10 mouse cellular contexts compared by ENCODE assay signal in genomic region chr1:172307936-172308335, GRCm38 (mm10). TPM values are rescaled to one million over a fixed set of nuclear protein-coding genes. Genes with fewer than 3 reads are reported as not detected.
A peak's percentile ranks its signal among the peaks of the same experiment; 100 is the strongest.
DNase-seq lines count a peak whose midpoint lies in the region; ATAC-seq and TF ChIP-seq lines count a peak whose summit lies in the region.
"Had no signal": no experiment of that assay in that cellular context is flagged by ENCODE, and none has a peak within 500 bp of the region (broad histone marks: within the 10 kb centered on the region; RNA-seq: fewer than 3 reads in every experiment).

No protein-coding gene starts in this region.

- H3K9me3 ChIP-seq in kidney, postnatal 0 days (replicated peaks; ENCODE audit: low read length), result no peaks in the 10 kb centered on the region
- no peaks in the 10 kb centered on the region for H3K9me3 ChIP-seq in embryonic facial prominence, embryonic 14.5 days (ENCODE audit: control insufficient read depth, low read length)
- H3K9me3 ChIP-seq in intestine, embryonic 16.5 days (ENCODE audit: control insufficient read depth, low read length), result no peaks in the 10 kb centered on the region
- no peaks in the 10 kb centered on the region for H3K9me3 ChIP-seq in midbrain, embryonic 16.5 days (replicated peaks; ENCODE audit: control insufficient read depth, low read length, poor library complexity, severe bottlenecking)

- ATAC-seq in kidney, postnatal 0 days (replicated peaks; ENCODE audit: low FRiP score, low read depth), result no peak
- ATAC-seq in embryonic facial prominence, embryonic 14.5 days (ENCODE audit: low read depth), result no peak
- no peak for ATAC-seq in intestine, embryonic 16.5 days
- no peak for ATAC-seq in midbrain, embryonic 16.5 days
- ATAC-seq in megakaryocyte progenitor cell, adult 5-6 weeks (replicated peaks; ENCODE audit: poor library complexity), result no peak

- TF ChIP-seq CTCF in kidney, postnatal 0 days (IDR thresholded peaks at IDR 0.05; ENCODE audit: low read depth), result no peak

- WGBS in kidney, postnatal 0 days, result 62% methylated on average over 10 of the region's 10 CpGs
- 56% methylated on average over 10 of the region's 10 CpGs for WGBS in embryonic facial prominence, embryonic 14.5 days
- 52% methylated on average over 10 of the region's 10 CpGs for WGBS in intestine, embryonic 16.5 days
- 62% methylated on average over 10 of the region's 10 CpGs for WGBS in midbrain, embryonic 16.5 days

- no peak overlapping the region for H3K9ac ChIP-seq in kidney, postnatal 0 days (ENCODE audit: low read depth, low read length)
- no peak overlapping the region for H3K9ac ChIP-seq in embryonic facial prominence, embryonic 14.5 days (ENCODE audit: low read depth, low read length)
- no peak overlapping the region for H3K9ac ChIP-seq in intestine, embryonic 16.5 days (ENCODE audit: low read depth, low read length)
- H3K9ac ChIP-seq in midbrain, embryonic 16.5 days (ENCODE audit: low read depth, low read length), result no peak overlapping the region

- 0 out of 2 replicates have a peak, but pooled peaks cover 9% of the 10 kb centered on the region for H3K4me1 ChIP-seq in kidney, postnatal 0 days (replicated peaks; ENCODE audit: insufficient read depth, low read length)
- peaks cover 2% of the 10 kb centered on the region; the same call in 1 of the 2 replicates for H3K4me1 ChIP-seq in embryonic facial prominence, embryonic 14.5 days (ENCODE audit: control insufficient read depth, insufficient read depth, low read length)
- peaks cover 15% of the 10 kb centered on the region for H3K4me1 ChIP-seq in intestine, embryonic 16.5 days (ENCODE audit: control insufficient read depth, insufficient read depth, low read length)
- H3K4me1 ChIP-seq in midbrain, embryonic 16.5 days (ENCODE audit: control insufficient read depth, insufficient read depth, low read length), result peaks cover 27% of the 10 kb centered on the region

- H3K4me3 ChIP-seq in kidney, postnatal 0 days (replicated peaks; ENCODE audit: low read depth, low read length), result no peak overlapping the region
- H3K4me3 ChIP-seq in embryonic facial prominence, embryonic 14.5 days (ENCODE audit: low read depth, low read length), result no peak overlapping the region
- H3K4me3 ChIP-seq in intestine, embryonic 16.5 days (ENCODE audit: low read length), result no peak overlapping the region
- no peak overlapping the region for H3K4me3 ChIP-seq in midbrain, embryonic 16.5 days (ENCODE audit: low read depth, low read length)
- H3K4me3 ChIP-seq: erythroblast, embryonic 14.5 days had no signal

- H3K4me2 ChIP-seq in kidney, postnatal 0 days (ENCODE audit: low read length), result no peak overlapping the region
- no peak overlapping the region for H3K4me2 ChIP-seq in embryonic facial prominence, embryonic 14.5 days (ENCODE audit: low read depth, low read length)
- H3K4me2 ChIP-seq in intestine, embryonic 16.5 days (ENCODE audit: low read depth, low read length), result no peak overlapping the region
- no peak overlapping the region for H3K4me2 ChIP-seq in midbrain, embryonic 16.5 days (ENCODE audit: low read length)

- H3K27ac ChIP-seq in kidney, postnatal 0 days, result peak overlapping the region; percentile 47; the same call in 1 of the 2 replicates
- H3K27ac ChIP-seq in embryonic facial prominence, embryonic 14.5 days (replicated peaks; ENCODE audit: low read depth, low read length), result peak overlapping the region; percentile 58; the same call in 1 of the 2 replicates
- H3K27ac ChIP-seq in intestine, embryonic 16.5 days (ENCODE audit: low read length), result 0 out of 2 replicates have a peak overlapping the region, but pooled peaks have one; percentile 12
- peak overlapping the region; percentile 13; the same call in 1 of the 2 replicates for H3K27ac ChIP-seq in midbrain, embryonic 16.5 days (ENCODE audit: low read length)

- no peak for DNase-seq in kidney, postnatal 0 days (ENCODE audit: low spot score)
- DNase-seq in kidney, postnatal 36 days, result no peak
- no peak for DNase-seq in embryonic facial prominence, embryonic 14.5 days (ENCODE audit: low spot score)
- DNase-seq in T-cell, adult 2 months (ENCODE audit: low spot score), result no peak
- DNase-seq in Muller cell, postnatal 12 days (ENCODE audit: inconsistent ontology term), result no peak

- H3K27me3 ChIP-seq in kidney, postnatal 0 days (ENCODE audit: insufficient read depth, low read length), result no peaks in the 10 kb centered on the region
- no peaks in the 10 kb centered on the region for H3K27me3 ChIP-seq in embryonic facial prominence, embryonic 14.5 days (replicated peaks; ENCODE audit: control insufficient read depth, insufficient read depth, low read length)
- H3K27me3 ChIP-seq in intestine, embryonic 16.5 days (replicated peaks; ENCODE audit: control insufficient read depth, insufficient read depth, low read length), result no peaks in the 10 kb centered on the region
- H3K27me3 ChIP-seq in midbrain, embryonic 16.5 days (ENCODE audit: control insufficient read depth, insufficient read depth, low read depth, low read length), result no peaks in the 10 kb centered on the region

- H3K36me3 ChIP-seq in kidney, postnatal 0 days (ENCODE audit: insufficient read depth, low read length), result no peaks in the 10 kb centered on the region
- H3K36me3 ChIP-seq in embryonic facial prominence, embryonic 14.5 days (ENCODE audit: control insufficient read depth, insufficient read depth, low read length), result no peaks in the 10 kb centered on the region
- H3K36me3 ChIP-seq in intestine, embryonic 16.5 days (ENCODE audit: control insufficient read depth, insufficient read depth, low read length), result no peaks in the 10 kb centered on the region
- no peaks in the 10 kb centered on the region for H3K36me3 ChIP-seq in midbrain, embryonic 16.5 days (ENCODE audit: control insufficient read depth, insufficient read depth, low read length)

RNA-seq across cellular contexts. Expression of gene Atp1a2, which starts 10.1 kb away (rescaled TPM):
- 1.6 and 2.0 TPM in 2 replicates for polyA plus RNA-seq in kidney, postnatal 0 days (2015; fragmentation: Nextera tagmentation; extraction: Ambion mirVana)
- 5.6 and 6.2 TPM in 2 replicates for polyA plus RNA-seq in embryonic facial prominence, embryonic 14.5 days (2014; fragmentation: Nextera tagmentation; extraction: Ambion mirVana)
- polyA plus RNA-seq in intestine, embryonic 16.5 days (2015; fragmentation: Nextera tagmentation; extraction: Ambion mirVana), result 3.1 and 3.2 TPM in 2 replicates
- polyA plus RNA-seq in midbrain, embryonic 16.5 days (2015; fragmentation: Nextera tagmentation; extraction: Ambion mirVana), result 53.2 and 69.0 TPM in 2 replicates
- total RNA-seq in megakaryocyte progenitor cell, adult 5-6 weeks (2015), result not detected in 2 replicates
- total RNA-seq in megakaryocyte progenitor cell, adult 5-6 weeks (2017), result not detected in 2 replicates
- total RNA-seq: MEL had no signal
- polyA plus RNA-seq: erythroblast, embryonic 14.5 days had no signal

RNA-seq across cellular contexts. Expression of gene Kcnj9, which starts 21.2 kb away (rescaled TPM):
- 0.03 and 0.06 TPM in 2 replicates for polyA plus RNA-seq in kidney, postnatal 0 days (2015; fragmentation: Nextera tagmentation; extraction: Ambion mirVana)
- polyA plus RNA-seq in embryonic facial prominence, embryonic 14.5 days (2014; fragmentation: Nextera tagmentation; extraction: Ambion mirVana), result 0.06 TPM in 1 of 2 replicates, not detected in the other
- polyA plus RNA-seq in intestine, embryonic 16.5 days (2015; fragmentation: Nextera tagmentation; extraction: Ambion mirVana), result not detected in 2 replicates
- polyA plus RNA-seq in midbrain, embryonic 16.5 days (2015; fragmentation: Nextera tagmentation; extraction: Ambion mirVana), result 7.7 and 7.8 TPM in 2 replicates
- total RNA-seq in megakaryocyte progenitor cell, adult 5-6 weeks (2015), result not detected in 2 replicates
- not detected in 2 replicates for total RNA-seq in megakaryocyte progenitor cell, adult 5-6 weeks (2017)
- total RNA-seq: MEL had no signal

RNA-seq across cellular contexts. Expression of gene Kcnj10, which starts 33.1 kb away (rescaled TPM):
- polyA plus RNA-seq in kidney, postnatal 0 days (2015; fragmentation: Nextera tagmentation; extraction: Ambion mirVana), result 3.3 and 4.2 TPM in 2 replicates
- 0.18 and 0.28 TPM in 2 replicates for polyA plus RNA-seq in embryonic facial prominence, embryonic 14.5 days (2014; fragmentation: Nextera tagmentation; extraction: Ambion mirVana)
- polyA plus RNA-seq in intestine, embryonic 16.5 days (2015; fragmentation: Nextera tagmentation; extraction: Ambion mirVana), result 0.07 and 0.10 TPM in 2 replicates
- polyA plus RNA-seq in midbrain, embryonic 16.5 days (2015; fragmentation: Nextera tagmentation; extraction: Ambion mirVana), result 1.5 and 2.5 TPM in 2 replicates
- 0.20 and 0.24 TPM in 2 replicates for total RNA-seq in megakaryocyte progenitor cell, adult 5-6 weeks (2015)
- total RNA-seq in megakaryocyte progenitor cell, adult 5-6 weeks (2017), result 0.04 and 0.14 TPM in 2 replicates
- polyA plus RNA-seq: erythroblast, embryonic 14.5 days had no signal

RNA-seq across cellular contexts. Expression of gene Igsf8, which starts 46.5 kb away (rescaled TPM):
- polyA plus RNA-seq in kidney, postnatal 0 days (2015; fragmentation: Nextera tagmentation; extraction: Ambion mirVana), result 39.0 and 43.0 TPM in 2 replicates
- 57.2 and 60.4 TPM in 2 replicates for polyA plus RNA-seq in embryonic facial prominence, embryonic 14.5 days (2014; fragmentation: Nextera tagmentation; extraction: Ambion mirVana)
- 43.1 and 45.2 TPM in 2 replicates for polyA plus RNA-seq in intestine, embryonic 16.5 days (2015; fragmentation: Nextera tagmentation; extraction: Ambion mirVana)
- 63.9 and 64.0 TPM in 2 replicates for polyA plus RNA-seq in midbrain, embryonic 16.5 days (2015; fragmentation: Nextera tagmentation; extraction: Ambion mirVana)
- total RNA-seq in megakaryocyte progenitor cell, adult 5-6 weeks (2015), result 28.8 and 29.7 TPM in 2 replicates
- 25.5 and 30.6 TPM in 2 replicates for total RNA-seq in megakaryocyte progenitor cell, adult 5-6 weeks (2017)

RNA-seq across cellular contexts. Expression of gene Atp1a4, which starts 49.7 kb away (rescaled TPM):
- not detected in 2 replicates for polyA plus RNA-seq in kidney, postnatal 0 days (2015; fragmentation: Nextera tagmentation; extraction: Ambion mirVana)
- 0.05 TPM in 1 of 2 replicates, not detected in the other for polyA plus RNA-seq in embryonic facial prominence, embryonic 14.5 days (2014; fragmentation: Nextera tagmentation; extraction: Ambion mirVana)
- polyA plus RNA-seq in intestine, embryonic 16.5 days (2015; fragmentation: Nextera tagmentation; extraction: Ambion mirVana), result not detected in 2 replicates
- not detected in 2 replicates for polyA plus RNA-seq in midbrain, embryonic 16.5 days (2015; fragmentation: Nextera tagmentation; extraction: Ambion mirVana)
- total RNA-seq in megakaryocyte progenitor cell, adult 5-6 weeks (2015), result not detected in 2 replicates
- not detected in 2 replicates for total RNA-seq in megakaryocyte progenitor cell, adult 5-6 weeks (2017)
- total RNA-seq: MEL had no signal
- polyA plus RNA-seq: erythroblast, embryonic 14.5 days had no signal
